Mouse (Mus musculus): ENCODE results near the gene Phpt1.

The Phpt1 gene

GRCm38 (mm10) chr2:25582466-25583119, 7.6 kb upstream of the Phpt1 start:
- DNase-seq (ENCODE audit: inconsistent ontology term): peak; percentile 9

DNA sequence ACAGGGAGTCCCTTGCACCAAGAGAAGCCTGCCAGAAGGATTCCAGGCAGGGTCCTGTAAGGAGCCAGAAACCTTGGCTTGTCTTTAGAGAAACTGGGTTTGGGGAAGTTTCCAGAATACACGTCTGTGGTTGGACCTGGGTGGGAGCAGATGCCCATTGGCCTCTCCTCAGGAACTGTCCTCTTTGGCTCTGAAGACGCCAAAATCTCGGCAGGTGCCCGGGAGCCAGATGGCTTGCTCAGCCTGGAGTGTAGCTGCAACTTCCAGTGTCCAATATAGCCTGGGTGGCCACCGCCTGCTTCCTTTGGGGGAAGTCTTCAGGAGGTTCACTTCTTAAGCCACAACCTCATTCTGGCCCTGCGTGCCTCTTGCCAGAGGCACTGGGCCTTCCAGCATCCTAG, 6.9 kb upstream of the Phpt1 start:
- DNase-seq (ENCODE audit: inconsistent ontology term): peak; percentile 18

DNA sequence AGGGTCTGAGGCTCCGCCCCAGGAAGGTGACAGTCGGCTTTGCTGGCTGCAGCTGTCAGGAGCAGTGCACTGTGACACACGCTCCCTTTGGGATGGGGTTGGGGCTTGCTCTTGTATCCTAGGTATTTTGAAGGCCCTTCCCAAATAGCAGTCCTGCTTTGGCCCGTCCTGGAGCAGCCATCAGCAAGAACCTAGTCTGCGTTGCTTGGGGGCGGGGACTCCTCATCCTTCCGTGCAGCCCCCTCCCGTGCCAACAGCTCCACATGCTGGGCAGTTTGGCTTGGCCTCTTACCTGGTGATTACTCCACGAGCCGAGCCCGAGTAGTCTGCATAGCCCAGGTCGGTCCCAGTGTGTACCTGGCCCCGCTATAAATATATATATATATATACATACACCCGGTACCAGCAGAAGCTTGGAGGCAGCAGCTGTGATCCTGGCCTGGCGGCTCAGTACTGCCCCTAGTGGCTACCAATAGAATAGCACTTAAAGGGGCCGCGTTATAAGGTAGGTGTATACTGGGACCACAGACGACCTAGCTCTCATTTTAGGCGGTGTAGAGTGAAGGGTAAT, 6.4 kb upstream of the Phpt1 start, which contains the start of gene Ajm1:
Ajm1 (minus strand) TSS at position 464 of the 571 bp plus-strand sequence.
- DNase-seq (ENCODE audit: inconsistent ontology term): peak; percentile 36

DNA sequence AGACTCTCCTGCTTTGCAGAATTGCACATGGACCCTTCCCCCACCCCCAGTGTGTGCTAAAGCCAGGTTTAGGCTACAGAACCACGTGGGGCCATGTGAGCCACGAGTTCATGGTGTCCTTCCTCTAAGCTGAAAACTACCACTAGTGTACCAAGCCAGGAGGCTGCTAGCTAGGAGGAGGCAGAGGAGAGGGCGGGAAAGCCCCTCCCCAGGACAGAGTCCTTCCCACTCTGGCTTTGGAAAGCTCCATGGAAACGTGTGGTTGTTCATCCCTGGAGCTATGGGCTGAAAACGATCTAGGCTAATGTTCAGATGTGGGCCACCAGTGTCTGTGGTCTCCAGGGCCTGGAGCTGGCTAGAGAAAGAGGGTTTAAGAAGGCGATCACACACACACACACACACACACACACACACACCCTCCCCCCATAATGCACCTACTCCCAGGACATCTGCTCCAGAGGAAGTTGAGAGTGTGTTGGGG, 5.6 kb upstream of the Phpt1 start:
- no peak for DNase-seq (ENCODE audit: inconsistent ontology term)

DNA sequence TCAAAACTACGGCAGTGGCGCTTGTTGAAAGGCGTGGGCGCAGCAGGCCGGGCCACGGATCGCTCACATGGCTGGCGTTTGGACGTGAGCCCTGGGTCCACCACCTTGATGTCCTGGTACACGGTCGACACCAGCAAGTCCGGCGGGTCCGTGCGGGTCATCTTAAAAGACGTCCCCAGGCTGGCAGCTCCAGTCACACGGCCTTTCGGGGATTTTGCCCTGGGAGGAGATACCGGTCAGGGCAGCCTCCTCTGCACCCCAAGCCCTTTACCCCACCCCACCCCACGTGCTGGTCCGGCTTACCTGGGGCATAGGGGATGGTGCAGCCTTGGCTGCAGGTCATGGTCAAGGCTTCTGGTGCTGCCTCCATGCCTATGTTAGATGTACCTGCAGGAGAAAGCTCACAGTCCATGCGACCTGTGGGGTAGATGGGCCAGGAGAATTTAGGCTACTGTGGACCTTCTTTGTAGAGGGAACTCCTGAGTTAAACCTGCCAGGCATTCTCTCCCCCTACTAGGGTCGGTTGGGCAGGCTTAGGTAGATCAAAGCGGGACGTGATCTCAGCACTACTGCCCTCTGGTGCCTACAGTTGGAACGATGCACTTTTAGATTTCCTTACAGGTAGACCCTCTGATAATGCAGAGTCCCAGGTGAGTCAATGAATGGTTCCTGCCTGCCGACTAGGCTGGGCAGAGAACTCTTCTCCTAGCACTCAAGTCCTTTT, 4.9 kb upstream of the Phpt1 start:
- DNase-seq (ENCODE audit: inconsistent ontology term): peak; percentile 3

- peak; percentile 11 for DNase-seq (ENCODE audit: inconsistent ontology term)
Measured at GRCm38 (mm10) chr2:25578796-25579736, 4.0 kb upstream of the Phpt1 start.

GRCm38 (mm10) chr2:25577951-25578795, 3.1 kb upstream of the Phpt1 start:
- peak; percentile 21 for DNase-seq (ENCODE audit: inconsistent ontology term)

DNA sequence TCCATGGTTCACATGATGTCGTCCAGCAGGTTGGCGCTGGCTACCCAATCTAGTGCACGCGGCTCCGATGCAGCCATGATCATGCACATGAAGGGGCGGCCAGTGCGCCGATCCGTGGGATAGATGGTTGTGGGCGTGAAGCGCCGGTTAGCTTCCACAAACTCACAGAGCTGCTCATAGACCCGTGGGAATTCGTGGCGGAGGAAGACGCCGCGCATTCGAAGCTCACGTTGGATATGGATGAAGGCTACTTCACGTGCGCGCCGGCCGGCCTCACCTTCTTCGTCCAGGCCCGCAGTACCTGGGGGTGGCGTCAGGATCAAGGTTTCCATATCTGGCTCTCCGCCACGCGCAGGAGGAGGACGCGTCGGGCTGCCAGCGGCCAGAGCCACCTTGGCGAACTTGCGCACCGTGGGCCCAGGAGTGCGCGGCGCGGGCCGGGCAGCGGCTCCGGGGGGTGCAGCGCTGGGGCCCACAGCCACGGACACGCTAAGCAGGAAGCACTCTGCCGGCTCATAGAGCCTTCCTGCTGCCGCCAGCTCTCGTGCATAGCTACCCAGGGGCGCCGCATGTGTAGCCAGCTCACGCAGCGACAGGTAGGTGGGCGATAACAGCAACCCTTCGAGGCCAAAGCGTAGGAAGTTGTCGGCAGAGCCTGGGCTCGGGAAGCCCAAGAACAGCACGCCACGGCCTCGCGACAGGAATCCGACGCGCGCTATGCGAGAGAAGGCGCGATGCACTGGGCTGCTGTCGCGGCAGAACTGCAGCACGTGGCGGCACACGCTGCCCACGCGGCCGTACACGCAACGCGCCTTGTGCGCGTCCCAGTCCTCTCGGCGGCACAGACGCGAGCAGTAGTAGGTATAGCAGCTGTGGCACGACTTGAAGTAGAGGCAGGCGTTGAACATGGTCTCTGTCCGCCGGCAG, 2.2 kb upstream of the Phpt1 start:
- no peak for DNase-seq (ENCODE audit: inconsistent ontology term)

GRCm38 (mm10) chr2:25576028-25576850, 1.2 kb upstream of the Phpt1 start:
- DNase-seq (ENCODE audit: inconsistent ontology term): no peak

GRCm38 (mm10) chr2:25575432-25576027, 506 bp upstream of the Phpt1 start:
- peak; percentile 37 for DNase-seq (ENCODE audit: inconsistent ontology term)

DNA sequence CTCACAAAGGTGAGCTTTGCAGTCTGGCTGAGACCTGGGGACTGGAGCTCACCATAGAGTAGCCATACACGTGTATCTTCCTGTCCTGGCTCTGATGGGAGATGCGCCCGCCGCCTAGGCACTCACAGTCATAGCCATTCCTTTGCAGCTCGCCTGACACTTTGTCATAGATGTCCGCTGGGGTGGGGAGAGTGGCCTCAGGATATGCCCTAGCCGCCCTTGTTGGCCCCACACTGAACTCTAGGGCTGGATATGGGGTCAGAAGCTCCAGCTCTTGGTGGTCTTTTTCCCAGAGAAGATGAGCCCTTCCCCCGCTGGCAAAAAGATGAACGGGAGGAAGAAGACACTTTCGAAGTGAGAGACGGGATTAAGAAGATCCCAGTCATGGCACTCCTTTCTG, 888 bp downstream of the Phpt1 start:
- no peak for DNase-seq (ENCODE audit: inconsistent ontology term)

DNA sequence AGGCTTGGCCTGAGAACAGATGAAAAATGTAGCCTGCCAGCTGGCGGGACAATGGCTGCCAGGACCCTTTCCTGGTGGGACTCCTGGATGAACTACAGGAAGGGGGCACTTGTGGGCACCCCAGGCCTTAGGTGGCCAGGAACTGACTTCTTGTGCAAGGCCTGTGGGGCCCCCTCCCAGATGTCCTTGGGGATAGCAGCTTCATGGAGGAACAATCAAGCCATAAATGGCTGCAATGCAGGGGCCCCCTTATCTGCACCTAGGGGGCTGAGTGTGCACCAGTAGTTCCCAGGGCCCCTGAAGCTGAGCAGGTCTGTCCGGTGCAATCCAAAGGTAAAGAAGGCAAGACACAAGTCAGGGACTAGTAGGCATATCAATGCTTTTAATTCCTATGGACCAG, 2.0 kb downstream of the Phpt1 start:
- DNase-seq (ENCODE audit: inconsistent ontology term): no peak

- DNase-seq (ENCODE audit: inconsistent ontology term): no peak
Measured at GRCm38 (mm10) chr2:25571221-25571620, 3.8 kb downstream of the Phpt1 start.

DNA sequence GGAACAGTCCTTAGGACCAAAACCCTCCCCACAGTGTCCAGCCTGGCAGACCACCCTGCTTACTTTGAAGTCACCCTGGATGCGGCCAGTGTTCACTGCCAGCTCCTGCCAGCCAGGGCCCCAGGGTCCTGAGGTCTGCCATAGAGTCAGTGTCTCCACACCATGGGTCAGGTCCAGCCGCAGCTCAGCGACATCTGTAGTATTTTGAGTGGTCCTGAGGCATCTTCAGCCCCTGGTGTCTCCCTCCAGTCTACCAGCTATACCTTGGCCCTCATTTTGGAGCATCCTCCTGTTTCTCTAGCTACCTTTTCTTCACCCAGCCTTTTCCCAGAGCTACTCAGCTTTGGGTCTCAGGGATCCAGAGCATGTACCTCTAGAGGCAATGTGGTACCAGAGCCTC, 5.7 kb downstream of the Phpt1 start:
- DNase-seq (ENCODE audit: inconsistent ontology term): no peak

GRCm38 (mm10) chr2:25568473-25569019, 6.5 kb downstream of the Phpt1 start:
- DNase-seq (ENCODE audit: inconsistent ontology term): no peak

DNA sequence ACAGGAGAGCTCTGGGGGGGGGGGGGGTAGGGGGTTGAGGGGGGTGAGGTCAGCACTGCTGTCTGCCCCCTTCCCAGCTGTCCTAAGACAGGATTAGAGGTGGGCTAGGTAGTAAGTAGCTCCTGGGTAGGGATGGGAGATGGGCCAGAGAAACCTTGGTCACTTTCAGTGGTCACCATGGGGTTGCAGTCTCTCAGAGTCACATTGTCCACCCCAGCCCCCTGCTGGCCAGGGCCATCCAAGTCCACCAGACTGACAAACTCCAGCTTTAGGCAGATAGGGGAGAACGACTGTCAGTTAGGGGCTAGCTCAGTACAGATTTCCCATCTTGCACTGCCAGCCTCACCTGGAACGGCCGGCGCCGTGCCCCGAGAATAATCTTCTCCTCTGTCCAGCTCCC, 8.5 kb downstream of the Phpt1 start:
- DNase-seq (ENCODE audit: inconsistent ontology term): no peak

GRCm38 (mm10) chr2:25565741-25566140, 9.3 kb downstream of the Phpt1 start:
- DNase-seq (ENCODE audit: inconsistent ontology term): no peak

DNA sequence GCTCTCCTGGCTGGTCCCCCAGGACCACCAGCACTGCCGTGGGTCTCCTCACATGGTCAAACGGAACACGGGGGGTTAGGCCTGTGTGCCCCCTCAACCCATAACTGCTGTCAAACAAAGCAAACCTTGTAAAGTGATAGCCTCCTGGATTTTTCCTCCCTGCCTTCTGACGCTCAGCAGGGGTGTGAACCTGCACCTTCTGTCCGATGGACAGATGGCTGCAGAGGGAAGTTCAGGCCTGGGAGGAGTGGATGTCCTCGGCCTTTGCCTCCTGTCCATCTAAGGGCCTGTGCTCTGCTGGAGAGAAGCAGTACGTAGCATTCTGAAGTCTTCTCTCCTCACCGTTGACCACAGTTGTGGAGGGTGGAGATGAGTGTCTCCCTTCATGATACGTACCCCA, 13.1 kb downstream of the Phpt1 start:
- DNase-seq (ENCODE audit: inconsistent ontology term): no peak
